ENCODE assay signal across 11 mouse cellular contexts in genomic region chr7:4297189-4297588, GRCm38 (mm10). TPM values are rescaled to one million over a fixed set of nuclear protein-coding genes. Genes with fewer than 3 reads are reported as not detected.
A peak's percentile ranks its signal among the peaks of the same experiment; 100 is the strongest.
DNase-seq lines count a peak whose midpoint lies in the region; ATAC-seq lines count a peak whose summit lies in the region.
"Had no signal": no experiment of that assay in that cellular context is flagged by ENCODE, and none has a peak within 500 bp of the region (broad histone marks: within the 10 kb centered on the region; RNA-seq: fewer than 3 reads in every experiment).

No protein-coding gene starts in this region.

- H3K4me3 ChIP-seq in midbrain, embryonic 10.5 days: no peak overlapping the region
- H3K4me3 ChIP-seq: neural tube, embryonic 12.5 days had no signal

- peak; percentile 38 for ATAC-seq in inflammation-experienced regulatory T-cells, adult 6 months

- H3K27me3 ChIP-seq in midbrain, embryonic 10.5 days (ENCODE audit: low read depth, poor library complexity, severe bottlenecking): no peaks in the 10 kb centered on the region
- H3K27me3 ChIP-seq: neural tube, embryonic 12.5 days had no signal

- H3K4me1 ChIP-seq in midbrain, embryonic 10.5 days: no peaks in the 10 kb centered on the region
- H3K4me1 ChIP-seq: neural tube, embryonic 12.5 days had no signal

- WGBS in midbrain, embryonic 10.5 days: 57% methylated on average over 1 of the region's 1 CpGs

- no peak overlapping the region for H3K27ac ChIP-seq in midbrain, embryonic 10.5 days (replicated peaks)
- H3K27ac ChIP-seq: neural tube, embryonic 12.5 days had no signal

- H3K9me3 ChIP-seq in midbrain, embryonic 10.5 days (replicated peaks): no peaks in the 10 kb centered on the region

- H3K36me3 ChIP-seq in midbrain, embryonic 10.5 days: no peaks in the 10 kb centered on the region
- H3K36me3 ChIP-seq: neural tube, embryonic 12.5 days had no signal

- peak; percentile 2 to 4 for DNase-seq in kidney, adult 8-10 months
- no peak for DNase-seq in kidney, adult 18-20 months
- DNase-seq in B cell, adult 2 months: peak; percentile 21 to 28
- peak; percentile 17 for DNase-seq in MEL-GATA-1-ER (ENCODE audit: extremely low read depth, low read depth)
- DNase-seq in cerebellum, postnatal 25 days: no peak
- no peak for DNase-seq in midbrain, embryonic 10.5 days (ENCODE audit: low spot score)
- no peak for DNase-seq in layer of hippocampus, postnatal 25 days (ENCODE audit: extremely low spot score in 1 of 2, low spot score in 1 of 2)

RNA-seq across cellular contexts. Expression of gene Ncr1, which starts 40.3 kb away (rescaled TPM):
- under 1 TPM in 1 of 3 experiments, not detected in 2; 0.33 TPM for polyA plus RNA-seq in inflammation-experienced regulatory T-cells, adult 6 months (2017; shearing (Covaris generic))
- not detected in 2 replicates for polyA plus RNA-seq in midbrain, embryonic 10.5 days (2016; fragmentation: Nextera tagmentation; extraction: Ambion mirVana)
- not detected for total RNA-seq in layer of hippocampus, postnatal 25 days (2021)
- polyA plus RNA-seq: limb, embryonic 11.5 days; neural tube, embryonic 12.5 days; testis, adult 2 months had no signal

RNA-seq across cellular contexts. Expression of gene Lilra5, which starts 59.6 kb away (rescaled TPM):
- not detected for polyA plus RNA-seq in inflammation-experienced regulatory T-cells, adult 6 months (2017; shearing (Covaris generic))
- polyA plus RNA-seq in midbrain, embryonic 10.5 days (2016; fragmentation: Nextera tagmentation; extraction: Ambion mirVana): not detected in 2 replicates
- total RNA-seq in layer of hippocampus, postnatal 25 days (2021): not detected
- polyA plus RNA-seq: limb, embryonic 11.5 days; neural tube, embryonic 12.5 days had no signal

Comparison
In these comparisons a context has a peak if more than half of its experiments do, and no peak if none do; other contexts are left out.
1. DNase-seq: peak in kidney, adult 8-10 months (2 of 2), B cell, adult 2 months (2 of 2) and MEL-GATA-1-ER (single experiment); none in kidney, adult 18-20 months (single experiment), cerebellum, postnatal 25 days (0 of 2), midbrain, embryonic 10.5 days (single experiment) and layer of hippocampus, postnatal 25 days (0 of 2).